Mouse (Mus musculus) right cerebral cortex, postnatal 36 days (tissue): ENCODE measurements at regions not wholly inside any gene's neighbourhood (a gene's known extent, or its start where the extent isn't known, plus 50 kb on each side); places are given as distances from the start of the nearest gene placed in this dataset.
"Not testable (repeated sequence)": the region's sequence is repeated elsewhere in the genome, so short reads cannot be mapped to it uniquely, and the experiment has no call there.

Experiments used
- DNase-seq, 2 experiments: peaks; one replicate each; pipeline ENCODE4 v3.0.0; 2022; ENCODE audit warnings: low spot score in 2 of 2, mixed read lengths in 1 of 2

DNA sequence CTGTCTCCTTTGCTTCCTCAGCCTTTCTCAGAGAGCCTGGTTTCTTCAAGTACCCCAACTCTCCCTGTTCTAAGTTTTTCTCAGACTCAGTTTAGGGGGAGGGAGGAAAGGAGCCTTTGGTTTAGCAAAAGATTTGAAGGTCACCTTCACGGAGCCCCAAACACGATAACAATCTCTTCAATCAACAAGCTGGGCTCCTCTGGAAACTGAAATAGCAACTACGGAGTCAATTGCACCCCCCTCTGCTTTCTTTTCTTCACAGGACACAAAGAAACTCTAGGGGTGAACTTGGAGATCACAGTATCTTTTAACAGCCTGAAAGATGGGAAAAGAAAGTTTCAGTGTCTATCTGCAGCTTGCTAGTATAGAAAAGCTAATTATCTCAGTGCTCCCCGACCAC lies 151.4 kb upstream of the 1700012A03Rik start:
- DNase-seq: no peak

- DNase-seq: no peak
These were observed 153.0 kb upstream of the 1700012A03Rik start for GRCm38 (mm10) chr6:31897001-31897400.

DNA sequence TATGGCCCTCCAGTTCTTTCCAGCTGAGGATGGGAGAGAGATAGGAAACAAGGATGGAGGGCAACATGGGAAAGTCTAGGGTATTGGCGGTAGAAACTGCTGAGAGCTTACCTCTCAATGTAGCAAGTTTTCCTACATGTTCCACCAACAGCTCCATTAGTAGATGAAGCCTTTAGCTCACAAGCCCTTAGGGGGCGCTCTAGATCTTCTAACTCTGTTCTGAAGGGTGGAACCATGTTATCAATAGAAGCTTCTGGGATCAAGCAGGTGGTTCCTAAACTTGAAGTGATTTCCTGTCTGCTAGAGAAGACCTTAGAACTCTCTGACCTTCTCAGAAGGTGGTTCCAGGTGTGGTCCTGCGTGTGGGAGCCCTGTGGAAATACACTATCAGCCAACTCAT lies 154.2 kb upstream of the 1700012A03Rik start:
- no peak for DNase-seq

GRCm38 (mm10) chr6:31886931-31887330 lies 163.1 kb upstream of the 1700012A03Rik start:
- DNase-seq: no peak

DNA sequence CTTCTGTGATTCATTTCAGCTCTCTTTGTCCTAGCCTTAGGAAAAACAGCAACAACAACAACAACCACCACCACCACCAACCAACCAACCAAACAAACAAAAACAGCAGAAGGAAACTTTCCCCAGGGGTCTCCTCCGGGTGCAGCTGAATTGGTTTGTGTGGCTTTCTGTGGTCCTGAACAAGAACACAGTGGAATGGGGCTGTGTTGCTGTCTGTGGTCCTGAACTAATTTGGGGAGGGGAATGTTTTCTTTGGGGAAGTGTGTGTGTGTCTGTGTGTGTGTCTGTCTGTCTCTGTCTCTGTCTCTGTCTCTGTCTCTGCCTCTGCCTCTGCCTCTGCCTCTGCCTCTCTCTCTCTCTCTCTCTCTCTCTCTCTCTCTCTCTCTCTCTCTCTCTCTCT lies 164.8 kb upstream of the 1700012A03Rik start:
- not testable (repeated sequence) for DNase-seq

GRCm38 (mm10) chr6:31883726-31884125 lies 166.3 kb upstream of the 1700012A03Rik start:
- no peak for DNase-seq

- DNase-seq: no peak
These were observed 175.4 kb upstream of the 1700012A03Rik start for GRCm38 (mm10) chr6:31874616-31875015.

DNA sequence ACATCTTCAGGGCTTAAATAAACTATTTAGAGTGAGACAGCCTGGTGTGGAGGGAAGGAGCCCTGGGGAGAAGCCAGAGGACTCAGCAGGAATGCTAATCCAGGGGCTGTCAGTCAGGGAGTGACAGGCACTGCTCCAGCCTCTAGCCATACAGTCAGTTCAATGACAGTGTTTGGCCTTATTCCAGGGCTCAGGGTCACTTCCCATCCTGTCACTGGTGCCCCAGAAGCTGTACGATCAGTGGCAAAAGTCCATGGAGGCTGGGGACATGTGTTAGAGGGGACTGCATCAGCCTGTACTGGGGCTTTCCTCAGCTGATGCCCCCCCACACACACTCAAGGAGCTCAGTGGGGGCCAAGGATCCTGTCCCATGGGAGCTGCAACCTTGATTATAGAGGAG lies 176.1 kb upstream of the 1700012A03Rik start:
- DNase-seq: no peak

GRCm38 (mm10) chr6:31871766-31872165 lies 178.3 kb upstream of the 1700012A03Rik start:
- DNase-seq: no peak

- no peak for DNase-seq
These were observed 188.1 kb upstream of the 1700012A03Rik start for GRCm38 (mm10) chr6:31861996-31862395.

- no peak for DNase-seq
These were observed 190.4 kb upstream of the 1700012A03Rik start for GRCm38 (mm10) chr6:31859621-31860020.

DNA sequence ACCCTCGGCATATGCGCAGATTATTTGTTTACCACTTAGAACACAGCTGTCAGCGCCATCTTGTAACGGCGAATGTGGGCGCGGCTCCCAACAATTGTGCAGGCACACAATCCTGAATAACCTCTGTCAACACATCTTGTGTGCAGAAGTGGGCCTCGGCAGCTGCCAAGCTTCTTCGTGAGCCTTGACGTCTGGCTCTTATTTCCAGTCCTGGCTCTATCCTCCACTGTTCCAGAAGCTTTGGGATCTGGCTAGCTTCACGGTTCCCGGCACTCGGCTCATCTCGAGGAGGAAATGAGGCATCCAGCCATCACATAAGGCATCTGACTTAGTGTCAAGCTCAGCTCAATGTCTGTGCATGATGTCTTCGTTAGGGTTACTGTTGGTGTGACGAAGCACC lies 195.8 kb upstream of the 1700012A03Rik start:
- DNase-seq: no peak

DNA sequence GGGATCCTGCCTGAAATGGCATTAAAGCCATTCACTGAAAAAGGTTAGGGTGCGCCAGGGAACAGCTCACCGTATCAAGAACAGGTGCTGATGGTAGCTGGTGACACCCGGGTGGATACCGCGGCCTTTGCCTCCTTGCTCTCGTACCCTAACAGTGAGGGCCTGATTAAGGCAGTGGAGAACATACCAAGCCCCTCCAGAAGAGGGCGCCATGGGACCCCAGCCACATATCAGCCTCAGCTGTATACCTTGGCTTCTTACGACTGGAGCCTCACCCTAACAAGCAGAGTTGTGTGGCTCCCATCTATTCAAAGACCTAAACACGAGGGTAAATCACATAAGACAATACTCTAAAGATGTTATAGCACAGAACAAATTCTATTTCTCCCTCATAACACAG lies 203.7 kb upstream of the 1700012A03Rik start:
- DNase-seq: no peak

DNA sequence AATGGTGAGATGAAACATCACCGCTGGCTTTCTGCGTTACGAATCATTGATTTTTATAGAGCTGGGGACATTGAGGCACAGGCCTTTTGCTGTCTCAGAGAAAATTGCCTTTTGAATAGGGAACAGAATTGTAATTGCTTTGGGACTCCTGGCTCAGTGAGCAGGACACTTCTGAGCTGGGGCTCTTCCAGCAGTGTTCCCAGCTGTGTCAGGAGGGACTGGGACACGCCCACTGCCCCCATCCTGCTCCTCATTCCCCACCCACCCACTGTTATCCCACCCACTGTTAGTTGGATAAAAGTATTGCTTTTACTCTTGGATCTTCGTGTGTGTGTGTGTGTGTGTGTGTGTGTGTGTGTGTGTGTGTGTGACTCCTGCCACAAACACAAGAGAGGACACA lies 204.4 kb upstream of the 1700012A03Rik start:
- DNase-seq: no peak

DNA sequence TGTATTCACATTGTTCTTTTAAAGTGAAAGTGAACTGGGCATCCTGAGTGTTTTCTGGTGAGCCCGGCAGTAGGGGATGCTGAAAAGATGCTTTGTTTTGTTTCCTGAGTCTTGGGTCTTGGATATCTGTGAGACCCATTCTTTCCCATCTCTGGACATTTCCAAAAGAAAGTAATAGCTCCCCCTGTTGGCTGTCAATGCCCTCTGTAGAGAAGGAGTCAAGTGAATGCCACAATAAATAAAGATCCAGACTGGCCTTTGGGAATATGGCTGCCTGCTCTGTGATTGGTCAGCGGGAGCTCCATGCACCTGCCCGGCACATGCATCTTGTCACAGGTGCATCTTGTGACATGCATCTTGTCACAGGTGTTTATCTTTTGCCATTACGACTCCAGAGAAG lies 209.4 kb upstream of the 1700012A03Rik start:
- no peak for DNase-seq

GRCm38 (mm10) chr6:31838588-31838987 lies 211.5 kb upstream of the 1700012A03Rik start:
- no peak for DNase-seq

- DNase-seq: no peak
These were observed 214.3 kb upstream of the 1700012A03Rik start for GRCm38 (mm10) chr6:31835795-31836194.

DNA sequence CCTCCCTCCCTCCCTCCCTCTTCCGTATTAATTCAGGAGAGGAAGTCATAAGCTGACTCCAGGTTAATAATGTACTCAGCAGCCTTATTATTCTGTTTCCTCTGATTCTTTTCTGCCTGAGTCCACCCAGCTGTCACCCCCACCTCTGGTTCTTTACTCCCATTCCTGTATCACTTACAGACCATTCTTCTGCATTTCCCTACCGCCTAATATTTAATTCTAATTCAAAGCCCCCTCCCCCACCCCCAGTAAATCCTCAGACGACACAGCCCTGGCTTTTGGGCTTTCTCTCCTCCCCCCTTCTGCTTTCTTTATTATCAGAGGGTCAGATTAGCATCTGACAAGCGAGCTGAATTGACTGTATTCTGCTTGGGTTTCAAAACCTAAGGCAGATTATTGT lies 215.5 kb upstream of the 1700012A03Rik start:
- DNase-seq: no peak

DNA sequence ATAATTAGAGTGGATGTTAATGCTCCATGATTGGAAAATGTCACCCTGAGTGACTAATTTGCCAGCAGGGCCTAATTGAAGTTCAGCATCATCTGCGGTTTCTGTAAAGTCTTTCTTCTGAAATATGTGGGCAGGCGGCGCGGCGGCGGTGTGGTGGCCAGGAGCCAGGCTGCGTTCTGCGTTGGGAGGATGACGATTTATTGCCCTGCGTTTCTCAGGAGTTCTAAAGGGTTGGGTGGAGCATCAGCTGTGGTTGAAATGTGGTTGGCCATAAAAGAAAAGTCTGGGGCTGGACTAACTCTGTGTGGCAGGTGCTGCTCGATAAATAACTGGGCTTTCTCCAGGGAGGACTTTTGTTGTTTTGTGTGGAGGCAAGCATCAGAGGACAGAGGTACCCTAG lies 219.4 kb upstream of the 1700012A03Rik start:
- DNase-seq: peak in 1 of 2 experiments; percentile 32

DNA sequence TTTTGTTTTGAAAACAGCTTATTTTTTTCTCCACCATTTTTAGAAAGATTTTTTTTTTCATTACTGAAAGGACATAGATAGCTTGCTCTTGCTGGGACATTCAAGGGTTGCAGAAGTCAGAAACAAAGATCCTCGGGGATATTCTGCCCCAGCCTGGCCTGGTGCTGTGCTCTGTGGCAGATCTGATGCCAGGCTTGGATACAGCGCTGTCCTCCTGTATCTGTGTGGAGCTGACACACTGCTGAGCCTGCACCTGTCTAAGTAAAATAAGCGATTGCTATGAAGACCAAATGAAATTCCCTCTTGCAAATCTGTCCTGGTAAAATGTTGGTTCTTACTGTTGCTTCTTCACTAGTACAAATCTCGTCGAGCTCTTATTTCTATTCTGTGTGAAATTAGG lies 226.4 kb upstream of the 1700012A03Rik start:
- no peak for DNase-seq

GRCm38 (mm10) chr6:31822186-31823085 lies 227.6 kb upstream of the 1700012A03Rik start:
- DNase-seq: no peak

GRCm38 (mm10) chr6:31821621-31822020 lies 228.4 kb upstream of the 1700012A03Rik start:
- DNase-seq: no peak

DNA sequence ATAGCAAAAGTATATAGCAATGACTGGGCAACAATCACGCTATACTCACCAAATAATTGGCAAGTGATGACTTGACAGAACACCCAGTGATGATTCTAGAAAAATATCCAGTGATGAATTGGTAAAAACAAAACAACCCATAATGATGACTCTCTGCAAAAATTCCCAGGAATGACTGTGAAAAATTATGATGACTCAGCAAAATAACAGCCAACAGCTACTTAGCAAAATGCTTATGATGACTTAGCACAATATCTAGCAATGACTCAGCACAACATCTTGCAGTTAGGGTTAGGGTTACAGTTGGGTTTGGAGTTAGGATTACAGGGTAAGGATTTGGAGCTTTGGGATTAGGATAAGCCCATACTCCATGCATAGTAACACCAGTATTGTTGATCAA lies 232.4 kb upstream of the 1700012A03Rik start:
- no peak for DNase-seq

- no peak for DNase-seq
These were observed 238.2 kb upstream of the 1700012A03Rik start for GRCm38 (mm10) chr6:31811890-31812289.
